Mouse (Mus musculus): ENCODE results near the gene Katnbl1. TPM values are rescaled to one million over a fixed set of nuclear protein-coding genes. Genes with fewer than 3 reads are reported as not detected.

Katnbl1 gene
- polyA plus RNA-seq, 1 experiment from 2014 or later: 47.7 TPM

- H3K4me2 ChIP-seq (replicated peaks; ENCODE audit: low read depth, low read length): no peak overlapping the region
- H3K36me3 ChIP-seq (ENCODE audit: control insufficient read depth, insufficient read depth, low read length): peaks cover 56% of the 10 kb centered on the region
- no peak overlapping the region for H3K9ac ChIP-seq (replicated peaks; ENCODE audit: low read depth, low read length)
- no peak overlapping the region for H3K4me3 ChIP-seq (ENCODE audit: low read depth, low read length)
- H3K4me1 ChIP-seq (ENCODE audit: control insufficient read depth, insufficient read depth, low read length): no peaks in the 10 kb centered on the region
- no peaks in the 10 kb centered on the region for H3K27me3 ChIP-seq (ENCODE audit: control insufficient read depth, insufficient read depth, low read length)
- H3K9me3 ChIP-seq (ENCODE audit: control insufficient read depth, low read depth, low read length): no peaks in the 10 kb centered on the region
- 86% methylated on average over 12 of the region's 12 CpGs for WGBS
- H3K27ac ChIP-seq (ENCODE audit: low read length): 0 out of 2 replicates have a peak overlapping the region, but pooled peaks have one; percentile 21
- no peak for ATAC-seq (ENCODE audit: insufficient number of reproducible peaks, insufficient read depth, low FRiP score, low read depth)
Observed at GRCm38 (mm10) chr2:112360012-112360780, 18.8 kb upstream of the Katnbl1 start.

- ATAC-seq (ENCODE audit: insufficient number of reproducible peaks, insufficient read depth, low FRiP score, low read depth): no peak
- WGBS: 77% methylated on average over 2 of the region's 2 CpGs
- H3K4me1 ChIP-seq (ENCODE audit: control insufficient read depth, insufficient read depth, low read length): no peaks in the 10 kb centered on the region
- H3K27me3 ChIP-seq (ENCODE audit: control insufficient read depth, insufficient read depth, low read length): no peaks in the 10 kb centered on the region
- peaks cover 56% of the 10 kb centered on the region for H3K36me3 ChIP-seq (ENCODE audit: control insufficient read depth, insufficient read depth, low read length)
- H3K4me3 ChIP-seq (ENCODE audit: low read depth, low read length): no peak overlapping the region
- no peak overlapping the region for H3K9ac ChIP-seq (replicated peaks; ENCODE audit: low read depth, low read length)
- no peak overlapping the region for H3K4me2 ChIP-seq (replicated peaks; ENCODE audit: low read depth, low read length)
- no peak overlapping the region for H3K27ac ChIP-seq (ENCODE audit: low read length)
- H3K9me3 ChIP-seq (ENCODE audit: control insufficient read depth, low read depth, low read length): no peaks in the 10 kb centered on the region
Observed at GRCm38 (mm10) chr2:112360781-112361169, 18.2 kb upstream of the Katnbl1 start.

- WGBS: 16% methylated on average over 15 of the region's 15 CpGs
- Histone ChIP-seq H3K27me3 (ENCODE audit: control insufficient read depth, insufficient read depth, low read length) (no peaks in the 10 kb centered on the region), H3K27ac (ENCODE audit: low read length) (no peak overlapping the region), H3K4me3 (ENCODE audit: low read depth, low read length) (peak overlapping the region; percentile 82), H3K4me2 (replicated peaks; ENCODE audit: low read depth, low read length) (peak overlapping the region; percentile 86), H3K9me3 (ENCODE audit: control insufficient read depth, low read depth, low read length) (no peaks in the 10 kb centered on the region), H3K36me3 (ENCODE audit: control insufficient read depth, insufficient read depth, low read length) (peaks cover 18% of the 10 kb centered on the region), H3K4me1 (ENCODE audit: control insufficient read depth, insufficient read depth, low read length) (peaks cover 6% of the 10 kb centered on the region; the same call in 1 of the 2 replicates), H3K9ac (replicated peaks; ENCODE audit: low read depth, low read length) (peak overlapping the region; percentile 66)
- ATAC-seq (ENCODE audit: insufficient number of reproducible peaks, insufficient read depth, low FRiP score, low read depth): no peak
Observed at GRCm38 (mm10) chr2:112367222-112367621, 11.8 kb upstream of the Katnbl1 start.

- H3K4me2 ChIP-seq (replicated peaks; ENCODE audit: low read depth, low read length): peak within 1 kb of the TSS; percentile 86
- H3K4me1 ChIP-seq (ENCODE audit: control insufficient read depth, insufficient read depth, low read length): peaks cover 6% of the 10 kb centered on the region; the same call in 1 of the 2 replicates
- peak within 1 kb of the TSS; percentile 58 for H3K27ac ChIP-seq (ENCODE audit: low read length)
- no peaks in the 10 kb centered on the region for H3K9me3 ChIP-seq (ENCODE audit: control insufficient read depth, low read depth, low read length)
- WGBS: 2% methylated on average over 46 of the region's 46 CpGs
- no peaks in the 10 kb centered on the region for H3K27me3 ChIP-seq (ENCODE audit: control insufficient read depth, insufficient read depth, low read length)
- peaks cover 13% of the 10 kb centered on the region; the same call in 1 of the 2 replicates for H3K36me3 ChIP-seq (ENCODE audit: control insufficient read depth, insufficient read depth, low read length)
- peak within 1 kb of the TSS; percentile 66 for H3K9ac ChIP-seq (replicated peaks; ENCODE audit: low read depth, low read length)
- H3K4me3 ChIP-seq (ENCODE audit: low read depth, low read length): peak within 1 kb of the TSS; percentile 82
- peak; percentile 83 for ATAC-seq (ENCODE audit: insufficient number of reproducible peaks, insufficient read depth, low FRiP score, low read depth)
Observed at GRCm38 (mm10) chr2:112367726-112368673, 11.0 kb upstream of the Katnbl1 start, which contains the start of gene Emc4. Gene Emc4 (minus strand): TSS chr2:112368027.

- ATAC-seq (ENCODE audit: insufficient number of reproducible peaks, insufficient read depth, low FRiP score, low read depth): no peak
- H3K4me2 ChIP-seq (replicated peaks; ENCODE audit: low read depth, low read length): no peak overlapping the region
- H3K9me3 ChIP-seq (ENCODE audit: control insufficient read depth, low read depth, low read length): no peaks in the 10 kb centered on the region
- H3K4me1 ChIP-seq (ENCODE audit: control insufficient read depth, insufficient read depth, low read length): peaks cover 6% of the 10 kb centered on the region; the same call in 1 of the 2 replicates
- WGBS: 72% methylated on average over 5 of the region's 5 CpGs
- no peak overlapping the region for H3K27ac ChIP-seq (ENCODE audit: low read length)
- H3K4me3 ChIP-seq (ENCODE audit: low read depth, low read length): no peak overlapping the region
- no peak overlapping the region for H3K9ac ChIP-seq (replicated peaks; ENCODE audit: low read depth, low read length)
- no peaks in the 10 kb centered on the region for H3K27me3 ChIP-seq (ENCODE audit: control insufficient read depth, insufficient read depth, low read length)
- no peaks in the 10 kb centered on the region for H3K36me3 ChIP-seq (ENCODE audit: control insufficient read depth, insufficient read depth, low read length)
Observed at GRCm38 (mm10) chr2:112369941-112370340, 9.1 kb upstream of the Katnbl1 start.

- H3K27ac ChIP-seq (ENCODE audit: low read length): no peak overlapping the region
- WGBS: 48% methylated on average over 4 of the region's 4 CpGs
- no peaks in the 10 kb centered on the region for H3K36me3 ChIP-seq (ENCODE audit: control insufficient read depth, insufficient read depth, low read length)
- H3K27me3 ChIP-seq (ENCODE audit: control insufficient read depth, insufficient read depth, low read length): no peaks in the 10 kb centered on the region
- H3K9ac ChIP-seq (replicated peaks; ENCODE audit: low read depth, low read length): no peak overlapping the region
- ATAC-seq (ENCODE audit: insufficient number of reproducible peaks, insufficient read depth, low FRiP score, low read depth): no peak
- H3K9me3 ChIP-seq (ENCODE audit: control insufficient read depth, low read depth, low read length): no peaks in the 10 kb centered on the region
- no peak overlapping the region for H3K4me3 ChIP-seq (ENCODE audit: low read depth, low read length)
- no peaks in the 10 kb centered on the region for H3K4me1 ChIP-seq (ENCODE audit: control insufficient read depth, insufficient read depth, low read length)
- H3K4me2 ChIP-seq (replicated peaks; ENCODE audit: low read depth, low read length): no peak overlapping the region
Observed at GRCm38 (mm10) chr2:112373141-112373540, 5.9 kb upstream of the Katnbl1 start.

- H3K4me2 ChIP-seq (replicated peaks; ENCODE audit: low read depth, low read length): no peak overlapping the region
- H3K9me3 ChIP-seq (ENCODE audit: control insufficient read depth, low read depth, low read length): no peaks in the 10 kb centered on the region
- H3K4me3 ChIP-seq (ENCODE audit: low read depth, low read length): no peak overlapping the region
- no peak for ATAC-seq (ENCODE audit: insufficient number of reproducible peaks, insufficient read depth, low FRiP score, low read depth)
- WGBS: 52% methylated on average over 5 of the region's 5 CpGs
- no peaks in the 10 kb centered on the region for H3K36me3 ChIP-seq (ENCODE audit: control insufficient read depth, insufficient read depth, low read length)
- no peaks in the 10 kb centered on the region for H3K4me1 ChIP-seq (ENCODE audit: control insufficient read depth, insufficient read depth, low read length)
- no peaks in the 10 kb centered on the region for H3K27me3 ChIP-seq (ENCODE audit: control insufficient read depth, insufficient read depth, low read length)
- H3K9ac ChIP-seq (replicated peaks; ENCODE audit: low read depth, low read length): no peak overlapping the region
- no peak overlapping the region for H3K27ac ChIP-seq (ENCODE audit: low read length)
Observed at GRCm38 (mm10) chr2:112374610-112375009, 4.4 kb upstream of the Katnbl1 start.

GRCm38 (mm10) chr2:112380131-112380530 lies 1.1 kb downstream of the Katnbl1 start:
- no peak for ATAC-seq (ENCODE audit: insufficient number of reproducible peaks, insufficient read depth, low FRiP score, low read depth)
- H3K9ac ChIP-seq (replicated peaks; ENCODE audit: low read depth, low read length): peak overlapping the region; percentile 83
- H3K4me1 ChIP-seq (ENCODE audit: control insufficient read depth, insufficient read depth, low read length): peaks cover 8% of the 10 kb centered on the region; the same call in 1 of the 2 replicates
- no peaks in the 10 kb centered on the region for H3K9me3 ChIP-seq (ENCODE audit: control insufficient read depth, low read depth, low read length)
- no peaks in the 10 kb centered on the region for H3K36me3 ChIP-seq (ENCODE audit: control insufficient read depth, insufficient read depth, low read length)
- H3K4me2 ChIP-seq (replicated peaks; ENCODE audit: low read depth, low read length): peak overlapping the region; percentile 72
- H3K27me3 ChIP-seq (ENCODE audit: control insufficient read depth, insufficient read depth, low read length): no peaks in the 10 kb centered on the region
- peak overlapping the region; percentile 78 for H3K4me3 ChIP-seq (ENCODE audit: low read depth, low read length)
- 32% methylated on average over 8 of the region's 8 CpGs for WGBS
- no peak overlapping the region for H3K27ac ChIP-seq (ENCODE audit: low read length)
